Mouse (Mus musculus): ENCODE data around the gene Il25.
"Not testable (repeated sequence)": the region's sequence is repeated elsewhere in the genome, so short reads cannot be mapped to it uniquely, and the experiment has no call there.

The Il25 gene

DNA sequence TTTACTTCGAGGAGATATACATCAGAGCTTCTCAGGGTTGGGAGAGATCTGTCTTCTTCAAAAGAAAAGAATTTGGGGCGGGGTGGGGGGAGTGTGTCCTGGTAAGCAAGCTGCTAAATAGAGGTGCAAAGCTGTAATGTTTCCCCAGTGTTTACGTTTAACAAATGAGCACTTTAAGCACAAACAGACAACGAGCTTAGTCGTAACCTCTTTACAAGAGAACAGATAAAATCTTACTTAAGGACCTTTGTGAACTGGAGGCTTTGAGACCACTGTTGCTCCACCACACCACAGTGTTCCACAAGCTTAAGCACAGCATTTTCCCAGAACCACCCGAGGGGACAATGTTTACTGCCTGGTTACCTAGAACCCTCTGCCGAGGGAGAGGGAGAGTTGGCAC is 5.2 kb upstream of the Il25 start:
- DNase-seq: no peak

DNA sequence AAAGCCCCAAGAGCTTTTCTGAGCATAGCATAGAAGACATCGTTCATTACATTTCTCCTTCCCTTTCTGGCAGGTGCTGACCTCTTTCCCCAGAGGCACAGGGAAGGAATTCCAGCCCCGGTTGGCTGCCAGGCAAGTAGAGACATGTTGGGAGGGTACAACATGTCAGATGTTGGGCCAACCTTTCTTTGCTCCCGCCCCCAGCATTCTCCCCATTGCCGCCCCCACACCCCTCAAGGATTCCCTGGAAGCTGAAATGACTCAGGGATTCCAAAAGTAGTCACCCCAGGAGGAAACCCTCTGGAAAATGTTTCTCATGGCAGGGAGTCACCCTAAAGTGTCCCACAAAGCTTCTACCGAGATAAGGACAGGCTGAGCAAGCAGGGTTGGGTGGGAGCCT is 2.7 kb upstream of the Il25 start:
- no peak for DNase-seq

DNA sequence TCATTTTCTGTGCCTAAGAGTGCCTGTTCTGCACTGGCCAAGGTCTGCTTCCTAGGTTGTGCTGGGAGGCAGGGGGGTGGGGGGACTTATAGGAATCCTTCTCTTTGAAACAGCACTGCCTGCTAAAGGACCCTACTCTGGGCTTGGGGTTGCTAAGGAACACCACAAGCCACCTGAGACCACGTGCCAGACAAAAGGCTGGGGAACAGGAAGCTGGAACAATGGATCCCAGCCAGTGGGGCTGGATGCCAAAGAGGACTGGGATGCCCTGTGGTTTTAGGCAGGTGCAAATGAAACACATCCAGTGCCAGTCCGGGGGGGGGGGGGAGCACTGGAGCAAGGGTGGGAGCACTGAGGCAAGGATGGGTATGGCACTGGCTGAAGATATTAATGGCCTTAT is 2.1 kb upstream of the Il25 start:
- no peak for DNase-seq

DNA sequence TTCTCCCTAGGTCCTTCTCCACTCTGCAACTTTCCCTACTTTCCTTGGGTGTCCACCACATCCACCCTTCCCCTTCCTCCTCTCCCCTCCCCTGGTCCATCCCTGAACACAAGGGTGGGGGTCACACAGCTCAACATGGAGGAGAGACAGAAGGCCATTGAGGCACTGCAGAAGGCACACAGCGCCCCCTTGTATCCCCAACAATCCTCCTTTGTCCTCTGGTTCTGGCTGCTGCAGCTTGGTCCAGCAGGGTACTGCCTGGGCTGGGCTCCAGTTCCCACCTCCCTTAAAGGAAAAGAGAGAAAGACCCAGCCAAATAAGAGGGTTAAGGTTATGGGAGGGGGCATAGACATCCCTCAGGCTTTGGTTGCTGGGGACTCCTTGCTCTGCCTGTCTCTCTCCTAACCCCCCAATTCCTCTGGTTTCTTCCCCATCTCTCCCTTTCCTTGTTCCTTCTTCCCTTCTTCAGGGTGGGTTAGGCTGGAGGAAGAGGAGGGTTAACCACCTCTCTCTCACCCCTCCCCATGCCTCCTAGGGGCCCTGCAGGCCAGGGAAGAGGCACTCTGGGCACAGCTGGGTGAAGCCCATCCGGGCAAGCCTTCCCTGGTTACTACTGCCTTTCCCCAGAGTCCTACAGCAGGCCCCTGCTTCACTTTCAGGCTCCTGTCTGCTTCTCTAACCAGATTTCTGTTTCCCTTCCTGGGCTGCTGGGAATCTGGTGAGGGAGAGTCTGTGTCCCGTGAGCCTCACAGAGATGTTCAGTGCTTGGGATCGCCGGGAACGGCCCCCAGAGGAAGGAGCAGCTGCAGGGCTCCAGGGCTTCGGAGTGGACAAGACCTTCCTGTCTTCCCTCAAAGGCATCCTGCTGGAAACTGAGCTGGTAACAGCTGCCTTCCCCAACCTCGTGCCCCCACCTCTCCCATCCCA is 3.7 kb downstream of the Il25 start, which contains the start of gene Cmtm5:
Gene Cmtm5, plus strand, starts transcription at position 358 of the 927 bp plus-strand sequence.
- DNase-seq: no peak

DNA sequence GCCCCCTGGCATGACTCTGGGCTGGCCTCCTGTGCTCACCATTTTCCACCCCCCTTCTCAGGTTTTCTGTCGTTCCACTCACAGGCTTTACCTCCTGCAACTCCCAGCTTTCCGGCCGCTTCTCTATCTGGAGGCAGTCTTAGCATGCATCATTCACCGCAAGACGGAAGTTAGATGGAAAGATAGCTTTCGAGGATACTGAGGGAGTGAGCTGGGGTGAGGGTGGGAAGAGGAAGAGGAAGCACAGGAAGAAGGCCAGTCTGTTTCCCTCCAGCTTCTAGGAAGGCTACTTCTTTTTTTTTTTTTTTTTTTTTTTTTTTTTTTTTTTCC is 4.3 kb downstream of the Il25 start:
- DNase-seq: no peak

DNA sequence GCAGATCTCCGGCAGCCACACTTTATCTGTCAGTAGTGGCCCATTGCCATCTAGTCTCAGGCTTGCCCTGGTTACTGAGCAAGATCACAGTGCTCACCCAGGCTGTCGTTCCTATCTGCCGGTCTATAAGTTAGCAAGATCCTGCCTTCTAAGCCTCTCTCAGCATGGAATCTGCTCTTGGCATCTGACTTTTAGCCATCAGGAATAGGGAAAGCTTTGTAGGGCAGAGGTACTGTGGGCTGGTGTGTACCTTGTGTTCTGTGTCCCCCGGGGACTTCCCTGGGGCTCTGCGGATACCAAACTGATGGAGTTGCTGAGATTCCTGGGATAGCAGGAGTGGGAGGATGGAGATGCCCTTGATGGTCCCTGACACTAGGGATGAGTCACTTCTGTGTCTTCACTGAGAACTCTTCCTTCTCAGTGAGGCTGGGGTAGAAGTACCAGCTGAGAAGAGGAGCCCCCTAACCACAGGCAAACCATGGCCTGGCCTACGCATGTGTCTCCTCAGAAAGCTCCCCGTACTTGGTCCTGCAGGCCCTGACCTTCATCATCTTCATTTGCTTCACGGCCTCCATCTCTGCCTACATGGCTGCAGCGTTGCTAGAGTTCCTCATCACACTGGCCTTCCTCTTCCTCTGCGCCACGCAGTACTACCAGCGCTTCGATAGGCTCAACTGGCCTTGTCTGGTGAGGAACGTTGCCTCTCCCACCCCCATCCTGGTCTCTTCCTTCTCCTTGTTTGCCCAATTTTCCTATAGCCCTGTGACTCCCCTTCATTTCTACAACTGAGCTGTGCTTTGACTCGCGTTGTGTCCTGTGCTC is 5.1 kb downstream of the Il25 start:
- DNase-seq: no peak

DNA sequence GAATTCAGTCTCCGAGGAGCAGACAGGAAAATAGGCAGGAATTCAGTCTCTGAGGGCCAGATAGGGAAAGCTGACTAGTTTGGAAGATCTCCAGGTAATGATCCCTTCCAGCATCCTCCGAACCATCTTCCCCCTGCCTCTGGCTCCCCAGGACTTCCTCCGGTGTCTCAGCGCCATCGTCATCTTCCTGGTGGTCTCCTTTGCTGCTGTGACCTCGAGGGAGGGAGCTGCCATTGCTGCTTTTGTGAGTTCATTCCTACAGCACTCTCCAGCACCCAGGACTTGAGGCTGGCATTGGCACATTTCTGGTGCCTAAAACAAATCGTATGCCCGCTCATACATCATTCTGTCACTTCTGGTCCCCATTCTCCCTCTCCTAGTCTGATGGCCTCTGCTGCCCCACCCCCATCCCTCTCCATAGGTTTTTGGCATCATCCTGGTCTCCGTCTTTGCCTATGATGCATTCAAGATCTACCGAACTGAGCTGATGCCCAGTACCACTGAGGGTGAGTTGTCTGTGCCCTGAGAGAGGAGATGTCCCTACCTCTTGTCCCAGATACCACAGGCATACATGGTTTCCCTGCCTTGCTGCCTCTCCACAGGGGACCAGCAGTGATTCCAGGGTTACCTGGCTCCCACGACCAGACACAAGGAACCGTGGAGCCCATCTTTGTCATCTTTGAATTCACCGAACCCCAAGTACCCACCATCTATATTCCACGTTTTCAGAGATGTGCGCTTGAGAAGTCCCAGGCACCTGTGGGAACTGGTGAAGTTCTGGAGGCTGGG is 6.1 kb downstream of the Il25 start:
- no peak for DNase-seq

DNA sequence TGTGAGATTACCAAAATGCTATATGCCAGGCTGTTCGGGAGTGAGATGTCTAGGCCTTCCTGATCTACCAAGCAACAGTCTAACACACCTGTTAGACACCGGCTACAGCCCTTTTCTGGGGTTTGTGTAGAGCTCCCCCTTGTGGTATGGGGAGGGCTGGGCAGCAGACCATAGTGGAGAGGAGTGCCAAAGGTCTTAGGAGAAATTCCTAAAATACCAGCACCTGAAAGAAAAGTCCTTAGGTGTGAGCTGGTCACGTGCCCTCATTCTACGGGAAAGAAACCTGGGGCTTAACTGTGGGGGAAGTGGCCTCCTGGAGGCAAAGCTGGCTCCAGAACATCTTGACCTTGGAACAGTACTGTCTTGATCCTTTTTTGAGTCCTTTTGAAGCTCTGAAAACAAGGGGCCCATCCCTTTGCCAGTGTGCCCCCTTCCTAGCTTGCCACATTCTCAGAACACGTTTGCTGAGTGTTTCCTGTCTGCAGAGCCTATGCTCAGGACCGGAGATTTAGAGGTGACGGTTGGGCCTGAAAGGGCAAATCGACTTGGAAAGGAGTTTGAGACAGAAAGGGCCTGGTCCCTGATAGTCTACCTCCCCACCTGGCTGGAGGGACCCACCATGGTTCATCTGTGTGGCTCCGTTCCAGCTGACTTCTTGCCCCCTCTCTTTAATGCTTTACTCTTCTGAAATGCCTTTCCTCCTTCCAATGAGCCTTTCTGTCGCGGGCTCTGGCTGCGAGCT is 7.1 kb downstream of the Il25 start:
- peak; percentile 75 for DNase-seq

DNA sequence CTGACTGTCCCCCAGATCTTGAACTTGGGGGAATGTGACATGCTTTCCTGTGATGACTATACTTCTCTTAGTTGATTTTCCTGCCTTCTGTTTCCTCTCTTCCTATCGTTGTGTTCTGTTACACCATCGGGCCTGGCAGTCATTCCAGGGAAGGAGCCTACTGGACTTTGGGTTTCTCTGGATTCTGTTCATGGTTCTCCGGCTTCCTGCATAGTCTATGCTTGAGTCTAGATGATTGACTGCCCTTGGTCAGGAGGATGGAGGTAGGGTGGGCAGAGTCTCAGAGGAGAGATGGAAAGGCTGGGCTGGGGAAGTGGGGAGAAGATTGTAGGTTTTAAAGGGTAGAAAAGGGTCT is 7.7 kb downstream of the Il25 start:
- no peak for DNase-seq

DNA sequence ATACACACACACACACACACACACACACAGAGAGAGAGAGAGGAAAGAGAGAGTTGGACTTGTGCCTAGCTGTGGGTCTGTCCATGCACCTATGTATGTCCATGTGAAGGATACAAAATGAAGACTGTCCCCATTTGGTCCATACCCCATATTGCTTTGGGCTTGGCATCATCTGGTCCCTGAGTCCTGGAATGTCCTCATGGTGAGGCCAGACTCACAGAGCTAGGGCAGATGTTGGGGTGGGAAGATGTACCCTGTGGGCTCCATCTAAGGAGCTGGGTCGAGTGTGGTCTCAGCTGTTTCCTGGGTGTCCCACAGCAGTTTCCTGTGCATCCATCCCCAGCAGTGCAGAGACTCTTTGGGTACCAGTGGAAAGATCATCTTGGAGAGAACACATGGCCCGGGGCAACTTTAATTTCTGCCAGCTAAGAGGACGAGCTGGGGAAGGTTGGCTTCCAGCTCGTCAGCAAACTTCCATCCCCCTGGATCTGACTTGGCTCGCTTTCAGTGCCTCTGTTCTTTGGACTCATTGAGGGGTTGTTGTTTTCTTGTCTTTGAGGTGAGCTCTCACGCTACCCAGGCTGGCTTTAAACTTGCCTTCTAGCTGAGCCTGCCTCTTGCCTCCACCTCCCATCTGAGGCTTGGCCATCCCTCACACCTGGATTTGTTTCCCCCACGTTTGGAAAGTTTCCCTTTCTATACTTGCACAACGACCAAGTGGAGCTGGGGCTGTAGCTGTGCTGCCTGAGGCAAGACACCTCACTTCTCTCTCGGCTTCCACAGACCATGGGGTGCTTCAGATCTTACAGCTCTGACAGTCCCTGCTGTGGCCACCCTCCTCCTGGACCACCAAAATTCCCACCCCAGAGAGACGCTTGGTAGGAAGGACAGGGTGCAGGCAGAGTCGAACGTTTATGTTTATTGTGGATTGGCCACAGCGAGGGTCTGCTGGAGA is 8.8 kb downstream of the Il25 start:
- no peak for DNase-seq

DNA sequence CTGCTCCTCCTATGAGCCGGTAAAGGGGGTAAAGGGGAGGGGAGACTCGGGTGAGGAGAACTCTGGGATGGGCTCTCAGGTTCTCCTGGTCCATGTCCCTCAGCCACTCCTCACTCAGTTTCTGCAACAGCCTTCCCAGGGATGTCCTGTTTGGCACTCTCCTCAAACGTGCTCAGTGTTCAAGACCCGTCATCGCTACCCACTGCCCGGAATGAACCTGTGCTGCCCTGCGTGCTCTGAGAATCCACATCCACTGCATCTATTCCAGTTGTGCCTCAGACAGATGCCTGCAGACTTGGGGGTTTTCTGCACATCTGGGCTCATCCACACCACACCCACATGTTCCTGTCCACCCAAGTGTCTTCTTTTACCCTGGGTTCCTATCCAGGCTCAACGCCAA is 10.0 kb downstream of the Il25 start:
- no peak for DNase-seq

DNA sequence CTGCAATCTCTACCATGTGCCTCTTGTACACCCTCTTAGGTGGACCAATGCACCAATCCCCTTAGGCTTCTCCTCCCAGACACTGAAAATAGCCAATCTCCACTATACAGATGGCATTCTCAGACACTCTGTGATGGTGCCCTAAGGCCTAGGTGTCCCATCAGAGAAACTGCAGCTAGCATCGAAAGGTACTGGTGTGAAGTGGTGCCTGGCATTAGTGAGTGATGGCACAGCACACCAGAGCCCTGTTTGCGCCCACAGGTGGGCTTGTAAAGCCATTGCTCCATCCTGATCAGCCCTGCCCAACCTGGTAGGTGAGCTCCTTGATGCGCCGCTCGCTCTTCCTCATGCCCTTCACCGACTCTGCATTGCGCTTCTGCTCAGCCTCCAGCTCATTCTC is 11.5 kb downstream of the Il25 start:
- no peak for DNase-seq

DNA sequence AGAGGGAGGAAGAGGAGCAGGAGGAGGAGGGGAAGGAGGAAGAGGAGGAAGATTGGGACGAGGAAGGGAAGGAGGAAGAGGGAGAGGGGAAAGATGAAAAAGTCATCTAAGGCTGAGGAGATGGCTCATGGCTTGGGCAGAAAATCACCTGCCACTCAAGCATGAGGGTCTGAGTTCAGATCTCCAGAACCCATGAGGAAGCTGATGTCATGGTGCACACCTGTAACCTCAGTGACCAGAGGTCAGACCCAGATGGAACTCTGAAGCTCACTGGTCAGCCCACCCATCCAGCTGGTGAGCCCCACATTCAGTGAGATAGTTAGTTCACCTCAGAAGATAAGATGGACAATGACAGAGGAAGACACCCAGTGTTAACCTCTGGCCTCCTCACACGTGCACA is 12.4 kb downstream of the Il25 start:
- DNase-seq: no peak

DNA sequence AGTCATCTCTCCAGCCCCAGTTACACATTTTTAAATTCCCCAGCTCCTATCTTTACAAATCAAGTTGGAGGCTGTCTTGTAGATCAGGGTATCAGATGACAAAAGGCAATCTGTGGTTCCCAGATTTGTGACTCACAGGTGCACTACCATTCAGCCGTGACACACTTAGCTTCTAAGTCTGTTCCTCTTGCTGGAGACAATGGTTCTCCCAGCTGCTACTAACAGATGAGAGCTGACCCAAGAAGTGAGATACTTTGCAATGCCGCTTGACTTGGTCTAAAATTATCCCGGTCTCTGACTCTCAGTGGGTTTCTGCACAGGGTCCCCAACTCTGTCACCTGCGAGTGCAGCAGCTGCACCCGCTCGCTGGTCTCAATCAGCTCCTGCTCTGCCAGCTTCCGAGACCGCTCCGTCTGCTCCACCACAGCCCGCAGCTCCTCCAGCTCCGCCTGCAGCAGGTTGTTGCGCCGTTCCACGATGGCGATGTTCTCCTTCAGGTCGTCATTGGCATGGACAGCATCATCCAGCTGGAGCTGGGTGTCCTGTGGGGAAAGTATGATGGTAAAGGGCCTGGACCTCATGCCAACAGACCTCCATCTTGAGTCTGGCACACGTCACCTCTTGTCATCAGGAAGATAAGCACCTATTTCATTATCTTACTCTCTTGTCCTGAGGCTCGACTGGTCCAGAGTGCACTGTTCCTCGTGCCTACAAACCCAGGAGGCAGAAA is 13.6 kb downstream of the Il25 start:
- no peak for DNase-seq

DNA sequence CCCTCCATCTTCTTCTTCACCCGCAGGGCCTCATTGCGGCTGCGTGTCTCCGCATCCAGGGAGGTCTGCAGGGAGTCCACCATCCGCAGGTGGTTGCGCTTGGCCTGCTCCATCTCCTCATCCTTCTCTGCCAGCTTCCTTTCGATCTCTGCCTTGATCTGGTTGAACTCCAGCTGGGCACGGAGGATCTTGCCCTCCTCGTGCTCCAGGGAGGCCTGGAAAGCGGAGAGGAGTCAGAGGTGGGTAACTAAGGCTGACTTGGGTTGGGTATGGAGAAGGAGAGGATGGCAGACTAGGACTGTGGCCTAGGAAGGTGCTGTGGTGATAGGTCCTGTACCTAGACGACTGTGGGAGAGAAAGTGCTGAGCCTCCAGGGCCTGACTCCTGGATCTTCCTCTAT is 14.5 kb downstream of the Il25 start:
- not testable (repeated sequence) for DNase-seq

DNA sequence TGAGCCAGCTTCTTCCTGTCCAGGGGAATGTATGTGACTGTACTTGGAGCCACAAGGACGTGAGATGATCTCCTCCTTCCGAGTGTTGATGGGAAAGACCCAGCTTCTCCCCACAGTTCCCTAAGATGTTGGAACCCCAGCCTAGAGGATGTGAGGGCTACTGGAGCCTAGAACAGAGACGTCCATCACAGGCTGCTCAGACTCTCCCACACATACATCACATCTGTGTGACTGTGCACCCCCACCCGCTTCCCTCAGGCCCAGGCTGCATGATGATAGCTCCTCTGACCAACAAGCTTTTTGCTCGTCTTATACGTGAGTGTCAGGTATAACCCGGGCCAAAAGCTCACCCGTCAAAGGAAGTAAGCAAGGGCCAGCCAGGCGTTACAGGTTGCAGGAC is 16.3 kb downstream of the Il25 start:
- DNase-seq: no peak

DNA sequence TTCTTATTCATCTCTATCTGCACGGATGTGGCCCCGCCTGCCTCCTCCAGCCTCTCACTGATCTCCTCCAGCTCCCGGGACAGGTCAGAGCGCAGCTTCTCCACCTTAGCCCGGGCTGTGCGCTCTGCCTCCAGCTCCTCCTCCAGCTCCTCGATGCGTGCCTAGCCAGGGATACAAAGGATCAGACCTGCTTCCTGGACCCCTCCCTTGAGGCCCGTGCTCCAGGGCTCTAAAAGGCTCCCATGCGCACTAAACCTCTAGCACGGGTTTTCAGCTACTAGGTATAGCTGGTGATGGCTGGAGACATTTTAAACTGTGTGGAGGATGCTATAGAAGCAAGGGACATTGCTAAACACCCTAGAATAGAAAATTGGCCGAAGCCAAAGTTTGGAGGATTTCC is 18.0 kb downstream of the Il25 start:
- no peak for DNase-seq

DNA sequence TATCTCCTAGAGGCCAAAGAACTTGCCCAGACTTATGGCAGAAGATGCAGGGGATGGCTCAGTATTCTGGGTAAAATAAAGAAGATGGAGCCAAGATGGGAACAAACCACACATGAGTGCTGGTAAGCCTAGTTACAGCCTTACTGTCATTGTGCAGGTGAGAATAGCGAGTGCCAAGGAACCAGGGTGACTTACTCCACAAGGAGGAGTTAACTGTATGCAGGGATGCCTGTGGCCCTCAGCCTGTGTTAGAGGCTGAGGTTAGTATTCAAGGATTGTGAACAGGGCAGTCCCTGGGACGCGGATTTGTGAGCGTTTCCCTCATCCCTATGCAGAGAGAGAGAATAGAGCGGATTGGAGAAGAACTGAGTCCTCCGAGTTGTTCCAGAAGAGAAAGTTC is 19.1 kb downstream of the Il25 start:
- DNase-seq: no peak

DNA sequence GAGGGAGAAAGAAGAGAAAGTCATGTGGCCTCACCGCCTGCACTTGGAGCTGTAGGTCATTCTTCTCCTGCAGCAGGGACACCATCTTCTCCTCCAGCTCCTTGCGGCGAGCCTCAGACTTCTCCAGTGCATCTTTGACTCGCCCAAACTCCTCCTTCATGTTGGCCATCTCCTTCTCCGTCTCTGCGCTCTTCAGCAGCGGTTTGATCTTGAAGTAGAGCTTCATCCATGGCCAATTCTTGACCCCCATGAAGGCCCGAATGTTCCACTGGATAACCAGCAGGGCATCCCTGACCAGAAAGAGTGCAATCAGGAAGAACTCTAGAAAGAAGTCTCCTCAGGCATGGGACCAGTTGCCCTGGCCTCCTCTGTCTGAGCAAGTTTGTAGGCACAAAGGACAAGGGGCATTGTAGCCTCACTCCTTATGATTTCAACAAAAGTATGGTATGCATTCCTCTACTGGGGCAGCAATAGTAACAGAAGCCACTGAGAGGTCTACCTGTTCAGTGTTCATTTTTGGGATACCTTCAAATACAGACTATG is 21.2 kb downstream of the Il25 start:
- no peak for DNase-seq

DNA sequence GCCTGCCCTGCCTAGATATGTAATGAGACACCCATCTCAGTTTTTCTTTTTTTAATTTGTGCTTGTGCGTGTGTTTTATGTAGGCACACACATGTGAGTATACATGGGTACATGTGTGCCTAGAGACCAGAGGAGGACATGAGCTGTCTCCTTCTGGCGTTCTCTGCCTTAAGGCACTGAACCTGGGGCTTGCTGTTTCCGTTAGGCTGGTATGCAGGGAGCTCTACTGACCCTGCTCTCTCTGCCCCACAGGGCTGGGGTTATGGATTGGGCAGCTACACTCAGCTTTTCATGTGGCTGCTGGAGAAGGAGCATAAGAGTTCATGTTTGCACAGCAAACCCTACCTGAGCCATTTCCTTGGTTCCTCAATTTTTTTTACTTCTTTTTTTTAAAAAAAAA is 22.0 kb downstream of the Il25 start:
- DNase-seq: no peak

DNA sequence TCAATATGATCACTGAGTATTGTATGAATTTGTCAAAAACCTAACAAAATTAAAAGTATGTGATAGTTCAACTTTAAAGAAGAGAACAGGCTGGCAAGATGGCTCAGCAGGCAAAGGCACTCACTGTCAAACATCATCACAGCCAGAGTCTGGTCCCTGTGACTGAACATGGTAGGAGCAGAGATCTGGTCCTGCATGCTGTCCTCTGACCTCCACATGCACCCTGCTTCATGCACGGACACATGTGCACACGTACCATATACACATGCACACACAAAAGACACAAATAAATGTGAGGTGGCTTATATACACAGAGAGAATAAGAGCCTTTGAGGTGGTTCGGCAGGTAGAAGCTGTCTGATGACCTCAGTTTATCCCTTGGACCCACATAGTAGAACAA is 23.0 kb downstream of the Il25 start:
- DNase-seq: no peak

Measured in thymus, postnatal 4 days (tissue).